Mouse (Mus musculus) embryonic facial prominence, embryonic 10.5 days (tissue): ENCODE results near the gene Ctf1. TPM values are rescaled to one million over a fixed set of nuclear protein-coding genes. Genes with fewer than 3 reads are reported as not detected.
"Not testable (repeated sequence)": the region's sequence is repeated elsewhere in the genome, so short reads cannot be mapped to it uniquely, and the experiment has no call there.

Experiments
- DNase-seq: peaks from one replicate; pipeline ENCODE4 v3.0.0-alpha.2; 2017; ENCODE audit warnings: low spot score
- H3K27ac ChIP-seq: fragments of 300-500 bp; sonication (generic); replicated peaks from 2 replicates; pipeline ENCODE4 v1.5.1; 2016; ENCODE audit warnings: mild to moderate bottlenecking
- H3K27me3 ChIP-seq: fragments of 300-500 bp; sonication (generic); replicated peaks from 2 replicates; pipeline ENCODE4 v1.6.1; 2016; ENCODE audit warnings: low read depth, mild to moderate bottlenecking; ENCODE audit not compliant: poor library complexity, severe bottlenecking
- H3K36me3 ChIP-seq: fragments of 300-500 bp; sonication (generic); replicated peaks from 2 replicates; pipeline ENCODE4 v1.6.1; 2016; ENCODE audit warnings: mild to moderate bottlenecking, moderate library complexity
- H3K4me1 ChIP-seq: fragments of 300-500 bp; sonication (generic); 2 replicates; pipeline ENCODE4 v1.6.1; 2016
- H3K4me3 ChIP-seq: fragments of 300-500 bp; sonication (generic); 2 replicates; pipeline ENCODE4 v1.5.1; 2016; ENCODE audit warnings: mild to moderate bottlenecking, moderate library complexity
- H3K9me3 ChIP-seq: fragments of 300-500 bp; sonication (generic); 2 replicates; pipeline ENCODE4 v1.6.1; 2016; ENCODE audit warnings: mild to moderate bottlenecking
- WGBS: fragments of 180-500 bp; shearing (Covaris S2); methylation state at CpG from one replicate; pipeline ENCODE4 v1.1.7; 2016; 5-methylcytosine and 5-hydroxymethylcytosine counted together
- polyA plus RNA-seq: library from polyadenylated mRNA; unstranded; fragments of >200 nt; fragmentation: Nextera tagmentation; extraction: Ambion mirVana; gene quantifications from 2 replicates; pipeline ENCODE4 v1.2.1, GENCODE M21; 2016

Ctf1 gene
- polyA plus RNA-seq, 1 experiment from 2014 or later, result 10.7 TPM

DNA sequence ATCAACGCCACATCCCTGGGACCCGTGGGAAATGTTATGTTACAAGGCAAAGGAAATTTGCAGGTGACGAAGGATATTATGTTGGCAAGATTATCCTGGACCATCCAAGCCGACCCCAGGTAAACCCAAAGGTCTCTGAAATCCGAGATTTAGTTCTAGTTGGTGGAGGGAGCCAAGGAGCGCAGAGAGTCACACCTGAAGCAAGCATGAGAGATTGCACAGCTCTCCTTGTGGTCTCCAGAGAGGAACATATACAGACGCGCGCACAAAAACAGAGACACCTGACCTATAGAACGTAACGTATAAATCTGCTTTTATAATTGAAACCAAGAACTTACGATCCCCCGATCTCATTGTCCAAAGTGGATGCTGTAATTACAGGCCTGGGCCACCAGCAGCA, 32.0 kb upstream of the Ctf1 start:
- Histone ChIP-seq H3K4me3 (no peak overlapping the region), H3K36me3 (peaks cover 28% of the 10 kb centered on the region), H3K27ac (no peak overlapping the region), H3K27me3 (no peaks in the 10 kb centered on the region), H3K4me1 (peaks cover 5% of the 10 kb centered on the region), H3K9me3 (no peaks in the 10 kb centered on the region)
- 86% methylated on average over 13 of the region's 13 CpGs for WGBS
- DNase-seq, result no peak

DNA sequence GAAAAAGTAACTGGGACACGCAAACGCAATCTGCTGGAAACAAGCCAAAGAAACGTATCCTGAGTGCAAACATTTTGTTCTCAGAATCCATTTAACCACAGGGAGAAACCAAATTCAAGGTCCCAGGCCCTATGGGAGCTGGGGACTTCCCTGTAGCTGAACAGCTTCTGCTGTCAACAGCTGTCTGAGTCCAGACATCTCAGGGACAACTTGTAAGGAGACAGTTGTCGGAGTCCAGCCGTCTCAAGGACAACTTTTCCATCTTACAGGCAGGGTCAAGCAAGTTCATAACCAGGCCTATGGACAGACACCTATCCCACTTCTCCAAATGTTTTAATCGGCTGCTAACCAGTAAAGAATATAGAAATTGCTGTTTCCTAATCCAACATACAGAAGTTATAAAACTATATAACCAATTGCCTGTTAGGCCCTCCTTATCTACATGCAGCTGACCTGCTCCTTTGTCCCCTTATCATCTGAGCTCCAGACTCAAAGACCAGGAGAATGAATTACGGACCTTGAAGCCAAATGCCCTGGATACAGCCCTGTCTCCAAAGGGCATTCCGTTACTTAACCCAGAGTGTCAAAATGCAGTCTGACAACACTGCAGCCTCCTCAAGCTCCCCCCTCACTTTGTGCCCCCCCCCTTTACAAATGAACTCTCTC, 30.5 kb upstream of the Ctf1 start:
- Histone ChIP-seq H3K27ac (no peak overlapping the region), H3K4me3 (no peak overlapping the region), H3K4me1 (peaks cover 15% of the 10 kb centered on the region), H3K9me3 (no peaks in the 10 kb centered on the region), H3K36me3 (peaks cover 23% of the 10 kb centered on the region), H3K27me3 (no peaks in the 10 kb centered on the region)
- no peak for DNase-seq
- 90% methylated on average over 8 of the region's 8 CpGs for WGBS

DNA sequence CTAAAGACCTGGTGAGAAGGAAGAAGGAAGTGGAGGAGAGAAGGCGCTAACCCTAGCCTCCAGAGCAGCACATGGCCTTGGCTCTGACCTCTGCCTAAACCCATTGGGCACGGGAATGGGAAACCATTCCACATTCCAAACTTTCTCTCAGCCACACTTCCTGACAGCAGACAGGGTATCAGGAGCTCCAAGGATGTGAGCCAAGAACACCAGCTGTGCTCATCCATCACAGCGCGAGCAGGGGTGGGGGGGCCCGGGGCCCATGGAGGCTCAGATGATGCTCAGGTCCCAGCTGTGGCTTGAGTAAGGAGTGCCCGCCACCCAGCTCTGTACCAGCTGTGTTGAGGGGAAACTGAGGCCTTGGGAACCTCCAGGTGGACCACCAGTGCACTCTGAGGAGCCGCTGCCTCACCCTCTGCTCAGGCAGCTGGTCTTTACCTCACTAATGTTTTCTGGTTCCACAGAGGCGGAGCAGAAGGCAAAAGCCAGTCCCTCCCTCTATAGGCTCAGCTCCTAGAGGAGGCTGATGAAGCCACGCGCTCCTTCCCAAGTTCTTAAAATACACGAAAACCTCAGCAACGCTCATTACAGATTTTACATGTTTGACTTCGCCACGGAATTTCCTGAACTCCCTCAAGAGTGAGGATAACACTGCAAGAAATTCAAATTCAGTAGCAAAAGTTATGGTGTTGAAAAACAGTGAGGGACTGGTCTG, 27.1 kb upstream of the Ctf1 start:
- Histone ChIP-seq H3K4me3 (no peak overlapping the region), H3K9me3 (no peaks in the 10 kb centered on the region), H3K27me3 (no peaks in the 10 kb centered on the region), H3K27ac (0 out of 2 replicates have a peak overlapping the region, but pooled peaks have one; percentile 21), H3K4me1 (peaks cover 25% of the 10 kb centered on the region), H3K36me3 (peaks cover 26% of the 10 kb centered on the region)
- 84% methylated on average over 14 of the region's 14 CpGs for WGBS
- DNase-seq, result no peak

GRCm38 (mm10) chr7:127686740-127687449, 25.6 kb upstream of the Ctf1 start:
- H3K27me3 ChIP-seq, result no peaks in the 10 kb centered on the region

GRCm38 (mm10) chr7:127688935-127689334, 23.6 kb upstream of the Ctf1 start:
- WGBS, result 87% methylated on average over 7 of the region's 7 CpGs
- Histone ChIP-seq H3K27me3 (no peaks in the 10 kb centered on the region), H3K27ac (no peak overlapping the region), H3K4me1 (peaks cover 34% of the 10 kb centered on the region), H3K9me3 (no peaks in the 10 kb centered on the region), H3K4me3 (no peak overlapping the region), H3K36me3 (peaks cover 31% of the 10 kb centered on the region)
- DNase-seq, result no peak

More at GRCm38 (mm10) chr7:127686740-127687449, 25.6 kb upstream of the Ctf1 start:
- no peak for DNase-seq
- H3K4me3 ChIP-seq, result no peak overlapping the region
- no peak overlapping the region for H3K27ac ChIP-seq
- no peaks in the 10 kb centered on the region for H3K9me3 ChIP-seq
- H3K4me1 ChIP-seq, result peaks cover 34% of the 10 kb centered on the region
- 75% methylated on average over 11 of the region's 11 CpGs for WGBS
- peaks cover 26% of the 10 kb centered on the region for H3K36me3 ChIP-seq

- H3K4me3 ChIP-seq, result no peak overlapping the region
- DNase-seq, result no peak
- WGBS, result 73% methylated on average over 9 of the region's 9 CpGs
Observed at GRCm38 (mm10) chr7:127689626-127690280, 22.8 kb upstream of the Ctf1 start.

GRCm38 (mm10) chr7:127691221-127691989, 21.1 kb upstream of the Ctf1 start:
- peak; percentile 73 for DNase-seq
- Histone ChIP-seq H3K27me3 (no peaks in the 10 kb centered on the region), H3K9me3 (no peaks in the 10 kb centered on the region), H3K36me3 (peaks cover 34% of the 10 kb centered on the region), H3K4me3 (peak overlapping the region; percentile 47), H3K27ac (peak overlapping the region; percentile 72), H3K4me1 (peaks cover 26% of the 10 kb centered on the region)
- WGBS, result 3% methylated on average over 15 of the region's 15 CpGs

More at GRCm38 (mm10) chr7:127689626-127690280, 22.8 kb upstream of the Ctf1 start:
- no peaks in the 10 kb centered on the region for H3K9me3 ChIP-seq
- peaks cover 27% of the 10 kb centered on the region for H3K36me3 ChIP-seq
- H3K27me3 ChIP-seq, result no peaks in the 10 kb centered on the region
- H3K27ac ChIP-seq, result no peak overlapping the region
- H3K4me1 ChIP-seq, result peaks cover 34% of the 10 kb centered on the region

- no peaks in the 10 kb centered on the region for H3K9me3 ChIP-seq
- H3K36me3 ChIP-seq, result peaks cover 34% of the 10 kb centered on the region
- H3K27ac ChIP-seq, result no peak overlapping the region
- WGBS, result 92% methylated on average over 8 of the region's 8 CpGs
- peaks cover 13% of the 10 kb centered on the region for H3K4me1 ChIP-seq
- no peak overlapping the region for H3K4me3 ChIP-seq
- DNase-seq, result no peak
- H3K27me3 ChIP-seq, result no peaks in the 10 kb centered on the region
Observed at GRCm38 (mm10) chr7:127693290-127693689, 19.2 kb upstream of the Ctf1 start.

- DNase-seq, H3K27ac ChIP-seq, H3K4me1 ChIP-seq, H3K27me3 ChIP-seq, H3K9me3 ChIP-seq, H3K4me3 ChIP-seq: not testable (repeated sequence)
- peaks cover 35% of the 10 kb centered on the region for H3K36me3 ChIP-seq
- WGBS, result 91% methylated on average over 7 of the region's 7 CpGs
Observed at GRCm38 (mm10) chr7:127693730-127694129, 18.8 kb upstream of the Ctf1 start.

GRCm38 (mm10) chr7:127698986-127699385, 13.6 kb upstream of the Ctf1 start:
- no peak for DNase-seq
- peaks cover 62% of the 10 kb centered on the region for H3K36me3 ChIP-seq
- 87% methylated on average over 6 of the region's 6 CpGs for WGBS
- no peaks in the 10 kb centered on the region for H3K9me3 ChIP-seq
- H3K4me3 ChIP-seq, result no peak overlapping the region
- H3K27ac ChIP-seq, result no peak overlapping the region
- no peaks in the 10 kb centered on the region for H3K27me3 ChIP-seq
- peaks cover 3% of the 10 kb centered on the region; the same call in 1 of the 2 replicates for H3K4me1 ChIP-seq

DNA sequence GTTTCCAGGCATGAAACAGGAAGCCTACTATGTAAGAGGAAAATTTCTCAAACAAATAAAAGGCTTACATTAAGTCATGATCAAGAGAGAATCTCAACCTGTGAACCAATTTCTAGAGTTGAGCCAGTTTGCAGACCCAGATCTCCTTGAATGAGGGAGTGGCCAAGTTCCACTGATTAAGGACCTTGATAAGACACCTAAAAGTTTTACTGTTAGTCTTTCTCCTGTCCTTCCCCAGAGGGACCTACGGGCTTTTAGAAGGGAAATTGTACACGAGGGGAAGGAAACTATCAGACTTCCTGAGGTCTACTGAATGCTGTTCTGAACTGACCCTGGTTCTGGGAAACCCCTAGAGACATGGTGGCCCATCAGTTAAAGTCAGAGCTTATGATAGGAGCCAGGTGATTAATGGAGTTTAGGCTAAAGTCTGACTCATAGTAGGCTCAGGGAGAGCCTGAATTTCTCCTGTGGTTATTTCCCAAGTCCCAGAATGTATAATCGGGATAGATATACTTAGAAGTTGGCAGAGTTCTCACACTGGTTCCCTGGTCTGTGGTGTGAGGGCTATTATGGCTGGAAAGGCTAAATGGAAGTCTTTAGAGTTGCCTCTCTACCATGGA, 11.7 kb upstream of the Ctf1 start:
- H3K36me3 ChIP-seq, result peaks cover 66% of the 10 kb centered on the region
- peaks cover 17% of the 10 kb centered on the region for H3K4me1 ChIP-seq
- H3K27ac ChIP-seq, result no peak overlapping the region
- no peak for DNase-seq
- 84% methylated on average over 3 of the region's 3 CpGs for WGBS
- H3K4me3 ChIP-seq, result no peak overlapping the region
- no peaks in the 10 kb centered on the region for H3K9me3 ChIP-seq
- H3K27me3 ChIP-seq, result no peaks in the 10 kb centered on the region
